Mouse (Mus musculus) kidney, embryonic 15.5 days (tissue): ENCODE data around the gene Mrps26. TPM values are rescaled to one million over a fixed set of nuclear protein-coding genes. Genes with fewer than 3 reads are reported as not detected.

Experiments used
- ATAC-seq: fragments of 200-750 bp; cut with Nextera tagmentation; replicated peaks from 2 replicates; pipeline ENCODE4 v1.8.0; 2017; ENCODE audit warnings: moderate TSS enrichment; ENCODE audit not compliant: low FRiP score
- H3K27ac ChIP-seq: fragments of 300-500 bp; sonication (generic); 2 replicates; pipeline ENCODE4 v1.5.1; 2015; ENCODE audit warnings: mild to moderate bottlenecking, inconsistent platforms
- H3K27me3 ChIP-seq: fragments of 300-500 bp; sonication (generic); 2 replicates; pipeline ENCODE4 v1.6.1; 2015; ENCODE audit warnings: inconsistent platforms
- H3K36me3 ChIP-seq: fragments of 300-500 bp; sonication (generic); 2 replicates; pipeline ENCODE4 v1.6.1; 2015; ENCODE audit warnings: inconsistent platforms
- H3K4me1 ChIP-seq: fragments of 300-500 bp; sonication (generic); 2 replicates; pipeline ENCODE4 v1.6.1; 2015; ENCODE audit warnings: inconsistent platforms
- H3K4me2 ChIP-seq: fragments of 300-500 bp; sonication (generic); 2 replicates; pipeline ENCODE4 v1.6.1; 2015; ENCODE audit warnings: moderate library complexity, mild to moderate bottlenecking, inconsistent platforms
- H3K4me3 ChIP-seq: fragments of 300-500 bp; sonication (generic); replicated peaks from 2 replicates; pipeline ENCODE4 v1.5.1; 2015; ENCODE audit warnings: mild to moderate bottlenecking, inconsistent platforms
- H3K9ac ChIP-seq: fragments of 300-500 bp; sonication (generic); 2 replicates; pipeline ENCODE4 v1.6.1; 2015; ENCODE audit warnings: mild to moderate bottlenecking, inconsistent platforms
- H3K9me3 ChIP-seq: fragments of 300-500 bp; sonication (generic); replicated peaks from 2 replicates; pipeline ENCODE4 v1.6.1; 2016; ENCODE audit warnings: inconsistent platforms
- WGBS: fragments of 180-500 bp; shearing (Covaris S2); methylation state at CpG from one replicate; pipeline ENCODE4 v1.1.7; 2015; ENCODE audit warnings: mixed read lengths; 5-methylcytosine and 5-hydroxymethylcytosine counted together
- polyA plus RNA-seq: library from polyadenylated mRNA; unstranded; fragments of >200 nt; fragmentation: Nextera tagmentation; extraction: Ambion mirVana; gene quantifications from 2 replicates; pipeline ENCODE4 v1.2.1, GENCODE M21; 2015

Mrps26 gene
- polyA plus RNA-seq, 1 experiment from 2014 or later, result 97.7 TPM

- H3K27me3 ChIP-seq, result peaks cover 72% of the 10 kb centered on the region
- no peak overlapping the region for H3K27ac ChIP-seq
- 2% methylated on average over 9 of the region's 9 CpGs for WGBS
- peak overlapping the region; percentile 60 for H3K4me2 ChIP-seq
- ATAC-seq, result no peak
- 0 out of 2 replicates have a peak overlapping the region, but pooled peaks have one; percentile 12 for H3K9ac ChIP-seq
- H3K4me1 ChIP-seq, result peaks cover 35% of the 10 kb centered on the region
- no peaks in the 10 kb centered on the region for H3K9me3 ChIP-seq
- peak overlapping the region; percentile 34 for H3K4me3 ChIP-seq
- no peaks in the 10 kb centered on the region for H3K36me3 ChIP-seq
Observed at GRCm38 (mm10) chr2:130577021-130577420, 13.5 kb downstream of the Mrps26 start.

- no peak overlapping the region for H3K27ac ChIP-seq
- peaks cover 78% of the 10 kb centered on the region for H3K27me3 ChIP-seq
- peak overlapping the region; percentile 60; the same call in 1 of the 2 replicates for H3K4me2 ChIP-seq
- H3K4me3 ChIP-seq, result no peak overlapping the region; the same call in 1 of the 2 replicates
- no peak overlapping the region for H3K9ac ChIP-seq
- ATAC-seq, result peak; percentile 41; the same call in 1 of the 2 replicates
- H3K4me1 ChIP-seq, result peaks cover 35% of the 10 kb centered on the region
- no peaks in the 10 kb centered on the region for H3K36me3 ChIP-seq
- no peaks in the 10 kb centered on the region for H3K9me3 ChIP-seq
- 5% methylated on average over 12 of the region's 12 CpGs for WGBS
Observed at GRCm38 (mm10) chr2:130577632-130578031, 14.1 kb downstream of the Mrps26 start.

- Histone ChIP-seq H3K9me3 (no peaks in the 10 kb centered on the region), H3K36me3 (no peaks in the 10 kb centered on the region), H3K9ac (no peak overlapping the region), H3K27ac (no peak overlapping the region), H3K4me1 (peaks cover 35% of the 10 kb centered on the region), H3K4me2 (no peak overlapping the region), H3K4me3 (no peak overlapping the region), H3K27me3 (peaks cover 84% of the 10 kb centered on the region)
- 9% methylated on average over 11 of the region's 11 CpGs for WGBS
- no peak for ATAC-seq
Observed at GRCm38 (mm10) chr2:130578148-130578547, 14.6 kb downstream of the Mrps26 start.

- Histone ChIP-seq H3K4me2 (no peak overlapping the region), H3K4me1 (peaks cover 35% of the 10 kb centered on the region), H3K27me3 (peaks cover 85% of the 10 kb centered on the region), H3K9me3 (no peaks in the 10 kb centered on the region), H3K4me3 (no peak overlapping the region; the same call in 1 of the 2 replicates), H3K9ac (no peak overlapping the region), H3K27ac (no peak overlapping the region), H3K36me3 (no peaks in the 10 kb centered on the region)
- WGBS, result 9% methylated on average over 8 of the region's 8 CpGs
- no peak for ATAC-seq
Observed at GRCm38 (mm10) chr2:130579791-130580190, 16.2 kb downstream of the Mrps26 start.

- H3K9me3 ChIP-seq, result no peaks in the 10 kb centered on the region
- H3K9ac ChIP-seq, result 0 out of 2 replicates have a peak overlapping the region, but pooled peaks have one; percentile 23
- peak overlapping the region; percentile 39 for H3K4me3 ChIP-seq
- no peak overlapping the region for H3K27ac ChIP-seq
- peaks cover 71% of the 10 kb centered on the region for H3K27me3 ChIP-seq
- peaks cover 32% of the 10 kb centered on the region for H3K4me1 ChIP-seq
- H3K36me3 ChIP-seq, result no peaks in the 10 kb centered on the region
- peak overlapping the region; percentile 63 for H3K4me2 ChIP-seq
- WGBS, result 3% methylated on average over 16 of the region's 16 CpGs
- no peak for ATAC-seq
Observed at GRCm38 (mm10) chr2:130581201-130581600, 17.7 kb downstream of the Mrps26 start.

- peaks cover 57% of the 10 kb centered on the region for H3K27me3 ChIP-seq
- H3K4me3 ChIP-seq, result no peak within 1 kb of the TSS
- H3K27ac ChIP-seq, result no peak within 1 kb of the TSS
- H3K9me3 ChIP-seq, result no peaks in the 10 kb centered on the region
- peak within 1 kb of the TSS; percentile 63; the same call in 1 of the 2 replicates for H3K4me2 ChIP-seq
- H3K9ac ChIP-seq, result no peak within 1 kb of the TSS
- 43% methylated on average over 10 of the region's 10 CpGs for WGBS
- no peak for ATAC-seq
- peaks cover 19% of the 10 kb centered on the region for H3K4me1 ChIP-seq
- H3K36me3 ChIP-seq, result no peaks in the 10 kb centered on the region
Observed at GRCm38 (mm10) chr2:130582552-130582951, 19.0 kb downstream of the Mrps26 start, which contains the start of gene Avp. Gene Avp (minus strand): TSS chr2:130582554.

GRCm38 (mm10) chr2:130583902-130584560 lies 20.5 kb downstream of the Mrps26 start:
- Histone ChIP-seq H3K9ac (no peak overlapping the region), H3K27me3 (peaks cover 43% of the 10 kb centered on the region), H3K27ac (no peak overlapping the region), H3K36me3 (no peaks in the 10 kb centered on the region), H3K4me2 (no peak overlapping the region), H3K4me1 (peaks cover 16% of the 10 kb centered on the region), H3K9me3 (no peaks in the 10 kb centered on the region), H3K4me3 (no peak overlapping the region)
- WGBS, result 78% methylated on average over 10 of the region's 10 CpGs
- ATAC-seq, result no peak

- no peak for ATAC-seq
- no peak overlapping the region for H3K4me3 ChIP-seq
- WGBS, result 83% methylated on average over 6 of the region's 6 CpGs
Observed at GRCm38 (mm10) chr2:130586016-130586415, 22.5 kb downstream of the Mrps26 start.

GRCm38 (mm10) chr2:130588373-130588772 lies 24.8 kb downstream of the Mrps26 start:
- Histone ChIP-seq H3K4me1 (no peaks in the 10 kb centered on the region), H3K9me3 (no peaks in the 10 kb centered on the region), H3K4me2 (no peak overlapping the region), H3K36me3 (peaks cover 26% of the 10 kb centered on the region), H3K4me3 (no peak overlapping the region), H3K9ac (no peak overlapping the region), H3K27me3 (no peaks in the 10 kb centered on the region), H3K27ac (no peak overlapping the region)
- no peak for ATAC-seq
- WGBS, result 85% methylated on average over 2 of the region's 2 CpGs

More at GRCm38 (mm10) chr2:130586016-130586415, 22.5 kb downstream of the Mrps26 start:
- no peak overlapping the region for H3K9ac ChIP-seq
- no peaks in the 10 kb centered on the region for H3K9me3 ChIP-seq
- H3K27me3 ChIP-seq, result peaks cover 23% of the 10 kb centered on the region
- peaks cover 13% of the 10 kb centered on the region for H3K36me3 ChIP-seq
- H3K4me2 ChIP-seq, result no peak overlapping the region
- peaks cover 3% of the 10 kb centered on the region for H3K4me1 ChIP-seq
- H3K27ac ChIP-seq, result no peak overlapping the region

GRCm38 (mm10) chr2:130589157-130589556 lies 25.6 kb downstream of the Mrps26 start:
- Histone ChIP-seq H3K4me3 (no peak overlapping the region), H3K4me2 (no peak overlapping the region), H3K9ac (no peak overlapping the region), H3K9me3 (no peaks in the 10 kb centered on the region), H3K4me1 (no peaks in the 10 kb centered on the region), H3K27me3 (no peaks in the 10 kb centered on the region), H3K27ac (no peak overlapping the region), H3K36me3 (peaks cover 29% of the 10 kb centered on the region)
- 75% methylated on average over 4 of the region's 4 CpGs for WGBS
- no peak for ATAC-seq

- Histone ChIP-seq H3K27ac (no peak overlapping the region), H3K9ac (no peak overlapping the region), H3K9me3 (no peaks in the 10 kb centered on the region), H3K27me3 (no peaks in the 10 kb centered on the region), H3K36me3 (peaks cover 32% of the 10 kb centered on the region), H3K4me2 (no peak overlapping the region), H3K4me3 (no peak overlapping the region), H3K4me1 (no peaks in the 10 kb centered on the region)
- no peak for ATAC-seq
- 90% methylated on average over 2 of the region's 2 CpGs for WGBS
Observed at GRCm38 (mm10) chr2:130589761-130590160, 26.2 kb downstream of the Mrps26 start.

- H3K4me1 ChIP-seq, result no peaks in the 10 kb centered on the region
- H3K9ac ChIP-seq, result no peak overlapping the region
- no peaks in the 10 kb centered on the region for H3K27me3 ChIP-seq
- no peaks in the 10 kb centered on the region for H3K9me3 ChIP-seq
- H3K27ac ChIP-seq, result no peak overlapping the region
- WGBS, result 94% methylated on average over 2 of the region's 2 CpGs
- no peak overlapping the region for H3K4me3 ChIP-seq
- ATAC-seq, result no peak
- H3K36me3 ChIP-seq, result peaks cover 45% of the 10 kb centered on the region
- H3K4me2 ChIP-seq, result no peak overlapping the region
Observed at GRCm38 (mm10) chr2:130591016-130591415, 27.5 kb downstream of the Mrps26 start.
